Mouse (Mus musculus) heart, embryonic 13.5 days (tissue): ENCODE measurements around the gene Folr2. TPM values are rescaled to one million over a fixed set of nuclear protein-coding genes. Genes with fewer than 3 reads are reported as not detected.

ENCODE experiments used
- ATAC-seq: fragments of 200-750 bp; cut with Nextera tagmentation; 2 replicates; pipeline ENCODE4 v1.8.0; 2017; ENCODE audit warnings: moderate TSS enrichment; ENCODE audit not compliant: insufficient number of reproducible peaks, low FRiP score, low TSS enrichment; ENCODE audit errors: extremely low read depth
- H3K27ac ChIP-seq: fragments of 300-500 bp; sonication (generic); replicated peaks from 2 replicates; pipeline ENCODE4 v1.5.1; 2015; ENCODE audit warnings: moderate library complexity, mild to moderate bottlenecking, inconsistent platforms
- H3K27me3 ChIP-seq: fragments of 300-500 bp; sonication (generic); replicated peaks from 2 replicates; pipeline ENCODE4 v1.6.1; 2015; ENCODE audit warnings: mild to moderate bottlenecking, inconsistent platforms
- H3K36me3 ChIP-seq: fragments of 300-500 bp; sonication (generic); 2 replicates; pipeline ENCODE4 v1.6.1; 2015; ENCODE audit warnings: mild to moderate bottlenecking, inconsistent platforms
- H3K4me1 ChIP-seq: fragments of 300-500 bp; sonication (generic); 2 replicates; pipeline ENCODE4 v1.6.1; 2015; ENCODE audit warnings: inconsistent platforms
- H3K4me2 ChIP-seq: fragments of 300-500 bp; sonication (generic); 2 replicates; pipeline ENCODE4 v1.6.1; 2015; ENCODE audit warnings: inconsistent platforms, mild to moderate bottlenecking, moderate library complexity
- H3K4me3 ChIP-seq: fragments of 300-500 bp; sonication (generic); 2 replicates; pipeline ENCODE4 v1.5.1; 2015; ENCODE audit warnings: moderate library complexity, mild to moderate bottlenecking, inconsistent platforms
- H3K9ac ChIP-seq: fragments of 300-500 bp; sonication (generic); 2 replicates; pipeline ENCODE4 v1.6.1; 2015; ENCODE audit warnings: inconsistent platforms, mild to moderate bottlenecking, moderate library complexity
- H3K9me3 ChIP-seq: fragments of 300-500 bp; sonication (generic); 2 replicates; pipeline ENCODE4 v1.6.1; 2016; ENCODE audit warnings: inconsistent platforms
- WGBS: fragments of 180-500 bp; shearing (Covaris S2); methylation state at CpG from one replicate; pipeline ENCODE4 v1.1.7; 2015; ENCODE audit warnings: mixed read lengths; 5-methylcytosine and 5-hydroxymethylcytosine counted together
- polyA plus RNA-seq: library from polyadenylated mRNA; unstranded; fragments of >200 nt; fragmentation: Nextera tagmentation; extraction: Ambion mirVana; gene quantifications from 2 replicates; pipeline ENCODE4 v1.2.1, GENCODE M21; 2015

The Folr2 gene
- polyA plus RNA-seq: 1.6 and 1.8 TPM in 2 replicates

DNA sequence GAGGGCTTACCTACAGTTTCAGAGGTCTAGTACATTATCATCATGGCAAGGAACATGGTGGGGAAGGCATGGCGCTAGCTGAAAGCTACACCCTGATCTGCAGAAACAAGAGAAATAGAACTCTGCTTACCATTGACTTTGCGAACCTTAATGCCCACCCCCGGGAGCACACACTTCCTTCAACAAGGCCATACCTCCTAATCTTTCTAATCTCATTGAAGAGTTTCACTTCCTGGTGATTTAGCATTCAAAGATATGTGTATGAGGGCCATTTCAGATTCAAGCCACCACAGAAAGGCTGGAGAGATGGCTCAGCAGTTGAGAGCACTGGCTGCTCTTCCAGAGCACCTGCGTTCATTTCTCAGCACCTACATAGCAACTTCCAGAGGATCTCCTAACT is at the start of gene Folr2:
Folr2 (minus strand) TSS at position 101 of the 400 bp plus-strand sequence.
- no peaks in the 10 kb centered on the region for H3K4me1 ChIP-seq
- no peaks in the 10 kb centered on the region for H3K27me3 ChIP-seq
- no peaks in the 10 kb centered on the region for H3K9me3 ChIP-seq
- 87% methylated on average over 4 of the region's 4 CpGs for WGBS
- ATAC-seq: no peak
- H3K4me3 ChIP-seq: no peak within 1 kb of the TSS
- no peaks in the 10 kb centered on the region for H3K36me3 ChIP-seq
- H3K27ac ChIP-seq: no peak within 1 kb of the TSS
- H3K4me2 ChIP-seq: no peak within 1 kb of the TSS
- no peak within 1 kb of the TSS for H3K9ac ChIP-seq

DNA sequence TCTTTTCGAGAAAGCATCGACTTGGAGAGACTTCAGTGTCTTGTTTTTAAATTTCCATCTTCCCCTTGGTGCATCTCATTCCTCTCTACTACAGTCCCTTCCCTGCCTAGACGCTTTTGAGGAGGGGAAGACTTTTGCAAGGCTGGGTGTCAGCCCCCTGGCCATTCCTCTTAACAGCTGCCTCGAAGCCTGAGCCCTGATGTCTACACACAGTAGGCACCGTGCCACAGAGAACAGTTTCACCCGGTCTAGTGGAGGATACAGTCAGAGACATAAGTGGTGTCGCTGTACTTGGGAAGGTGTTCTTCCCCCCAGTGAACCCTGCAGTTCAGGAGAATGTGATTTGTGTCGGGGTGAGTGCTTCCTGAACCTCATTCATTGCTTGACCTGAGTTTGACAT is 49.7 kb upstream of the Folr2 start:
- H3K27ac ChIP-seq: peak overlapping the region; percentile 95
- no peaks in the 10 kb centered on the region for H3K27me3 ChIP-seq
- H3K4me2 ChIP-seq: peak overlapping the region; percentile 74
- peak overlapping the region; percentile 67 for H3K4me3 ChIP-seq
- no peak for ATAC-seq
- peaks cover 4% of the 10 kb centered on the region; the same call in 1 of the 2 replicates for H3K9me3 ChIP-seq
- peaks cover 36% of the 10 kb centered on the region for H3K4me1 ChIP-seq
- H3K9ac ChIP-seq: peak overlapping the region; percentile 88
- H3K36me3 ChIP-seq: peaks cover 33% of the 10 kb centered on the region
- 57% methylated on average over 8 of the region's 8 CpGs for WGBS

GRCm38 (mm10) chr7:101906287-101906681 is 49.3 kb upstream of the Folr2 start, which contains the start of gene Tomt:
Tomt (minus strand) TSS chr7:101906359.
- WGBS: 13% methylated on average over 11 of the region's 11 CpGs
- ATAC-seq: no peak
- Histone ChIP-seq H3K27me3 (no peaks in the 10 kb centered on the region), H3K4me3 (peak within 1 kb of the TSS; percentile 67), H3K4me1 (peaks cover 36% of the 10 kb centered on the region), H3K36me3 (peaks cover 29% of the 10 kb centered on the region), H3K27ac (peak within 1 kb of the TSS; percentile 95), H3K9me3 (peaks cover 4% of the 10 kb centered on the region; the same call in 1 of the 2 replicates), H3K4me2 (peak within 1 kb of the TSS; percentile 74), H3K9ac (peak within 1 kb of the TSS; percentile 88)

- Histone ChIP-seq H3K4me3 (peak within 1 kb of the TSS; percentile 67), H3K27me3 (no peaks in the 10 kb centered on the region), H3K9ac (peak within 1 kb of the TSS; percentile 88), H3K4me1 (peaks cover 36% of the 10 kb centered on the region), H3K36me3 (peaks cover 23% of the 10 kb centered on the region), H3K4me2 (peak within 1 kb of the TSS; percentile 74), H3K27ac (peak within 1 kb of the TSS; percentile 95), H3K9me3 (peaks cover 4% of the 10 kb centered on the region; the same call in 1 of the 2 replicates)
- peak; percentile 97 for ATAC-seq
- under 1% methylated on average over 61 of the region's 61 CpGs for WGBS
These were observed 48.7 kb upstream of the Folr2 start, which contains the start of gene Lamtor1 for GRCm38 (mm10) chr7:101905561-101906286. Lamtor1 (plus strand) TSS chr7:101905904.

DNA sequence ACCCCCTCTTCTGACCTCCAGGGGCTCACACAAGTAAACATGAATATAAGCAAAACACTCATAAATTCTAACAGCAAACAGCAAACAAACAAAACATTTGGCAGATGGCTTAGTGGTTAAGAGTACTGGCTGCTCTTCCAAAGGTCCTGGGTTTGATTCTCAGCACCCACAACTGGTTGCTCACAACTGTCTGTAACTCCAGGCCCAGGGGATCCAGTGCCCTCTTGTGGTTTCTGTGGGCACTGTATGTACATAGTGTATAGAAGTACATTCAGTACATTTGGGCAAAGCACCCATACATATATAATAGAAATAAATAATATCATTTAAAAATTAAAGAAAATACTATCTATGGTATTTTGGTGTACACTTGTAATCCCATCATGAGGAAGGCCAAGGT is 45.9 kb upstream of the Folr2 start:
- H3K4me1 ChIP-seq: peaks cover 23% of the 10 kb centered on the region
- no peak for ATAC-seq
- peaks cover 4% of the 10 kb centered on the region; the same call in 1 of the 2 replicates for H3K9me3 ChIP-seq
- peaks cover 25% of the 10 kb centered on the region for H3K36me3 ChIP-seq
- H3K27ac ChIP-seq: no peak overlapping the region
- no peak overlapping the region for H3K4me2 ChIP-seq
- no peak overlapping the region for H3K9ac ChIP-seq
- no peak overlapping the region for H3K4me3 ChIP-seq
- H3K27me3 ChIP-seq: no peaks in the 10 kb centered on the region

DNA sequence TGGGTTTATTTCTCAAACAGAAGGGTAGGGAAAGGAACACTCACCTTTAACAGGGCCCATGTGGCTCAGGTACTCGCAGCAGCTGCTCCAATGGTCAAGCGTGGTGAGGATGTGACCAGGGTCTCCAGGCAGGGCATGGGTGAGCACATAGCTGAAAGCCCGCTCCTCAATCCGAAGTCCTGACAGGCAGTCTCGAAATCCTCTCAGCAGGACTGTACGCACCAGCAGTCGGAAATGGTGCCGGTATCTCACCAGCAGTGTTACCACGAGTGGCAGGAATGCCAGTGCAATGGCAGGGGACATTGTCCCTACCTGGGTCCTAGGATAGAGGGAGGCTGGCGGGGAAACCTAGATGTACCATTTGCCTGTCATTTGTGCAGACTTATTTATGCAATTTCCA is 45.0 kb upstream of the Folr2 start:
- H3K4me1 ChIP-seq: peaks cover 21% of the 10 kb centered on the region
- H3K36me3 ChIP-seq: peaks cover 25% of the 10 kb centered on the region
- no peak for ATAC-seq
- no peak overlapping the region for H3K27ac ChIP-seq
- no peaks in the 10 kb centered on the region for H3K27me3 ChIP-seq
- peaks cover 4% of the 10 kb centered on the region; the same call in 1 of the 2 replicates for H3K9me3 ChIP-seq
- H3K4me3 ChIP-seq: no peak overlapping the region
- no peak overlapping the region for H3K9ac ChIP-seq
- WGBS: 92% methylated on average over 10 of the region's 10 CpGs
- H3K4me2 ChIP-seq: no peak overlapping the region

GRCm38 (mm10) chr7:101900331-101901097 is 43.5 kb upstream of the Folr2 start:
- Histone ChIP-seq H3K27me3 (no peaks in the 10 kb centered on the region), H3K4me3 (no peak overlapping the region), H3K27ac (no peak overlapping the region), H3K36me3 (peaks cover 25% of the 10 kb centered on the region), H3K4me2 (no peak overlapping the region), H3K9ac (0 out of 2 replicates have a peak overlapping the region, but pooled peaks have one; percentile 8), H3K4me1 (peaks cover 14% of the 10 kb centered on the region), H3K9me3 (peaks cover 4% of the 10 kb centered on the region; the same call in 1 of the 2 replicates)
- ATAC-seq: no peak
- 90% methylated on average over 16 of the region's 16 CpGs for WGBS

DNA sequence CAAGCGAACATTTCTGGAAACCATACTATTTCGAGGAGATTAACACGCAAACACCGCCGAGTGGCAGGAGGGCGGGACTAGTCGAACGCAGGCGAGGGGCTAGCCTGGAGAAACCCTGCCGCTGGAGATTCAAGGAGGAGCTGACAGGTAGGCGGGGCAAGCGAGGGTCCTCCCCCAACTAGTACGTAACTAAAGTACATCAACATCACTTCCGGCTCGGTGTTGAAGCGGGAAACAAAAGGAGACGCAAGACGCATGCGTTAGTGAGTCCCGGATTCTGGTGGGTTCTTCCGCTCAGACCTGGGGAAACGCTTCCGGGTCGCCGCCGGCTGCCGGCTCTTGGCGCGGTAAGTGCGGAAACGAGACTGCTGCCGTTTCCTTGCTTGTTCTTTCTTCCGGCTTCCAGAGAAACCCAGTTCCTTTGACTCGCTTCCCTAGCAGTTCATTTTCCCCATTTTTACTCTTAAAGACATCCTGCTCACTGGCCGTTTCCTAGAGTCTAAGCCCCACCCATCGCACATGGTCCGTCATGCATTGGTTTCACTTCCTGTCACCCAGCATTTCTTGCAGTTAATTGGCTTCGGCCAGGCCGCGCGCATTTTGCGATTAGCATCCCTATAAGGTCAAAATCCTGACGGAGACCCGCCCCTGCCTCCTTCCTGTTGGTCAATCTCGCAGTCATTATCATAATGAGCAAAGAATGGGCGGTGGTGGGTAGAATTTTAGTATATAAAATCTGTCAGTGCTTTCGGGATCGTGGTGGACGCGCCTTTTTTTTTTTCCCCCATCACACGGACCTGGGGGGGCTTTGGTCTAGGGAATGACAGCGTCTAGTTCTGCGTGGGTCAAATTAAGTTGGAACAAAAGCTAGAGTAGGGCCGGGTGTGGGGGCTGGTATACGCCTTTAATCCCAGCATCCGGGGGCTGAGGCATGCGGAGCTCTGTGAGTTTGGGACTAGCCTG is 39.4 kb upstream of the Folr2 start:
- Histone ChIP-seq H3K27me3 (no peaks in the 10 kb centered on the region), H3K4me1 (peaks cover 9% of the 10 kb centered on the region), H3K4me2 (peak overlapping the region; percentile 73), H3K9ac (peak overlapping the region; percentile 82), H3K9me3 (no peaks in the 10 kb centered on the region), H3K36me3 (peaks cover 14% of the 10 kb centered on the region), H3K27ac (peak overlapping the region; percentile 89), H3K4me3 (peak overlapping the region; percentile 66)
- WGBS: under 1% methylated on average over 57 of the region's 57 CpGs
- peak; percentile 95 for ATAC-seq

- Histone ChIP-seq H3K27ac (peak overlapping the region; percentile 89), H3K4me3 (peak overlapping the region; percentile 66), H3K27me3 (no peaks in the 10 kb centered on the region), H3K4me2 (peak overlapping the region; percentile 73), H3K4me1 (peaks cover 9% of the 10 kb centered on the region), H3K36me3 (peaks cover 14% of the 10 kb centered on the region), H3K9ac (peak overlapping the region; percentile 80), H3K9me3 (no peaks in the 10 kb centered on the region)
- WGBS: 34% methylated on average over 9 of the region's 9 CpGs
- no peak for ATAC-seq
These were observed 38.7 kb upstream of the Folr2 start for GRCm38 (mm10) chr7:101895695-101896094.

DNA sequence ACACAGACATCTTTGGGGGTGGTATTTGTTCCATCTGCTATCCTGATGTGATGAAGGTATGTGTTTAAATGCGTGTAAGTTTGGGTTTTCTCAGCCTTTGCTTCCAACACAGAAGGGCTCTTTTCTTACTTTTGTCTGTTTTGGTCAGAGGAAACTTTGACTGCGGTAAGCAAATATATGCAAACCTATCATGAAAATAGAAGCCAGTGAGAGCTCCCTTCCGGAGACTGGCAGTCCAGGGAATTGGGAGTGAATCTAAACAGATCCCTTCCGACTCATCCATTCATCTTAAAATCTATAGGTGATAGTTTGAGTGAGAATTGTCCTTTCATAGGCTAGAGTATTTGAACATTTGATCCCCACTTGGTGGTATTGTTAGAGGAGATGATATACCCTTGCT is 31.5 kb upstream of the Folr2 start:
- 75% methylated on average over 4 of the region's 4 CpGs for WGBS
- H3K9ac ChIP-seq: no peak overlapping the region
- H3K9me3 ChIP-seq: no peaks in the 10 kb centered on the region
- no peaks in the 10 kb centered on the region for H3K4me1 ChIP-seq
- H3K27ac ChIP-seq: no peak overlapping the region
- no peaks in the 10 kb centered on the region for H3K36me3 ChIP-seq
- no peak overlapping the region for H3K4me3 ChIP-seq
- no peak overlapping the region for H3K4me2 ChIP-seq
- no peak for ATAC-seq
- 0 out of 2 replicates have a peak, but pooled peaks cover 3% of the 10 kb centered on the region for H3K27me3 ChIP-seq
